Mouse (Mus musculus): ENCODE measurements at regions not wholly inside any gene's neighbourhood (a gene's known extent, or its start where the extent isn't known, plus 50 kb on each side); places are given as distances from the start of the nearest gene placed in this dataset.

GRCm38 (mm10) chr9:91561331-91561730, 195.7 kb upstream of the Zic1 start:
- peak; percentile 6 for DNase-seq (ENCODE audit: extremely low spot score)

DNA sequence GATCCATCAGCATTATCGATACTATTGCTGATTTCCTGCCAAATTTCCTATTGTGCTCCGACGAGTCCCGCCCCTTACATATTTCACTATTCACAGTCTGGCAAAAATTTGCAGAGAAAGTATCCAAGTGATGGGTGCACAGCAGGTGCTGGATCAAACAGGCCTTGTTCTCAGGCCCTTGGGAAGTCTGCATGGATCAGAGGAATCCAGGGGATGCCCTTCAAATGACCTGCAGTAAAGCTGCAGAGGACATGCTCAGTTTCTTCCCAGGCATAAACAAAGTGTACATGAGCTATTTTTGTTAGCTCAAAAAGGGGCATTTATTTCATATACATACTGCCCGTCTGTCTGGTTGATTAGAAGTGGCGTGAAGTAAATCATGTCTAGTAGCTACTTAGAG, 194.2 kb upstream of the Zic1 start:
- no peak for DNase-seq (ENCODE audit: extremely low spot score)

GRCm38 (mm10) chr9:91547051-91547450, 181.4 kb upstream of the Zic1 start:
- DNase-seq (ENCODE audit: extremely low spot score) = no peak

GRCm38 (mm10) chr9:91545402-91545801, 179.8 kb upstream of the Zic1 start:
- no peak for DNase-seq (ENCODE audit: extremely low spot score)

DNA sequence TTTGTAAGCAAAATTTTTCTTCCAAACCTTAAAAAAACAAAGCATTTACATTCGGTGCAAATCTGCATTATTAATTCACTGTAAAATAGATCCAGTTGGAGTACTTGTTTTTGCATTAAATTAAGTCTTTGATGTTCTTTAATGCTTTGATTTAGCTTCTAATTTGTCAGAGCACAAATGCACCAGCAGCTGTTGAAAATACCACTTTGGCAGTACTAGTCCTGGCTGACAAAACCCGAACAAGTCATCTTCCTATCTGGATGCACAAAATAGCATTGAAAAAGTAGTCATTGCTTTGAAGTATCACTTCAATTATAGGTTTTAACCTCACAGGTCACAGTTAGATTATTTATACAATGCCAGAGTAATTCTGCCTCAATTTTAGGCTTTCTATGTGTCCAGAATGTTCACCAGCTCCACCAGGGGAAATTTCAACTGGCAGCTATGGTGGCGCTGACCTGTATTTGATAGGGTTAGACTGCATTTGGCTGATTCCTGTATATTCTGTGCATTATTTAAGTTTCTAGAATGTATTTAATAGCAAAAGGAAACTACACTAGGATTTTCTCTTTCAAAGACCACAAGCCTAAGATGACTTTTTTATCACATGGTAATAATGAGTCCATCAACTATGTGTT, 163.3 kb upstream of the Zic1 start:
- no peak for DNase-seq (ENCODE audit: extremely low spot score)

DNA sequence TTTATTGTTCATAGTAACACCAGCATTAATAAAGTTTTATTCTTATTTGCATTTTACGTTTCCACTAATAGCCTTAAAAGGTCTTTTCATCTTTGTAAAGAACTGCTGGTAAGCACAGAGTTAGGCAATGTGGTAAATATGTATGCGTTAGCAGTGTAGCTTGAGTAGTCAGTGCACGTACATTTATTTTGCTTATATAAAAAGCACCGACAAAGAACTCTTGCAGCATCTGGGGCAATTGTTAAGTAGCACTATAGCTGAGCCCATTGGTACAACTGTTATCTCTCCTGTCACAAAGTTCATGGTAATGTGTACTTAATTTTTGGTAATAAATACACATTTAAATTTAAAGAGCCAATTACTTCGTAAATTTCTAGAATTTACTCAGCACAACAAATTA, 162.8 kb upstream of the Zic1 start:
- DNase-seq (ENCODE audit: extremely low spot score) = no peak

DNA sequence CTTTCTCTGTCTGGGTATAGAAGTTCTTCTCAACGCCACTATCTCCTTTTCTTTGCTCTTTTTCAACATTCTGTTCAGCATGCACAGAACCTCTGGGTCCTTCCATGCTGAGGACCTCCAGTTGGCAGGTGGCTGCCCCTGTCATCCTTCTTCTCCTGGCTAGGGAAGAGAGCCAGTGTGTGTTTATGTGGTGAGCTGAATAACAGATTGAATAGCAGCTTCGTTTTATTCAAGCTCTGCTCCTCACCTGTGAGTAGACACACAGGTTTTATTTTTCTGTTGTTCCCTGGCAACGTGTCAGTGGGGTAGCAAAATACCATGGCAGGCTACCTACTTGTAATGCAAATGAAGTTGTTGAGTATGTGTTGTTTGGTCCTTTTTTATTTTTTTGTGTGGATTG, 154.9 kb upstream of the Zic1 start:
- DNase-seq (ENCODE audit: extremely low spot score) = no peak

- DNase-seq (ENCODE audit: extremely low spot score) = no peak
Observed at GRCm38 (mm10) chr9:91509672-91510071, 144.1 kb upstream of the Zic1 start.

GRCm38 (mm10) chr9:91503657-91504329, 138.2 kb upstream of the Zic1 start:
- no peak for DNase-seq (ENCODE audit: extremely low spot score)

DNA sequence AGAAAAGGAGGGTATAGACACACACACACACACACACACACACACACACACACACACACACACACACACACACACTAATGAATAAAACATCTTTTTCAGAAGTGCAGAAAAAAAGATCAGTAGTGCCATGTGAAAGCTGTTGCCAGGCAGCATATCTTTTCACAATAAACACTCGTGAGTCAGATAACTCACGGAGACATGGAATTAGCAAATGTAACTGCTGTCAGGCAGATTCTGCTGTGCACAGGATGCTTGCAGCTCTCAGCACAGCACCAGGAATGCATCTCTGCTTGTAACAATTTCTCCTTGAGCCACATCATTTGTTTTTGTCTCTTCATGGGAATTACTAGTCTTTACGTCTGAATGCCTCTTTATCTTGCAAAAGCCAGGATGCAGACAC, 111.0 kb upstream of the Zic1 start:
- no peak for DNase-seq (ENCODE audit: extremely low spot score)

- DNase-seq (ENCODE audit: extremely low spot score) = no peak
Observed at GRCm38 (mm10) chr9:91462713-91463425, 97.3 kb upstream of the Zic1 start.

DNA sequence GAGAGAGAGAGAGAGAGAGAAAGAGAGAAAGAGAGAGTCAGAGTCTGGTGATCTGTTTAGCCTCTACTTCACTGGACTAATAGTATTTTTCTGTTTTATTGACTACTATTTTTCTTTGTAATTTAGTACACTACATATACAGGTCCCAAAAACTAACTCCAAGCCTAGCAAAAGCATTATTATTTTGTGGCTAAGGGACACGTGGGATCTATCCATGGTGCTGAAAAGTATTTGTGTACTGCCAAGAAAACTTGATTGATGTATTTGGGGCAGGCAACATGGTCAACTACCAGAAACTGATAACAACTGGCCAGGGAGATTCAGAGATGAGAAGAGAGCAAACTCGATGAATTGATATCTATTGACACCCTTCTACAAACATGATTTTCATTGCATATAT, 94.3 kb upstream of the Zic1 start:
- DNase-seq (ENCODE audit: extremely low spot score) = no peak

- DNase-seq (ENCODE audit: extremely low spot score) = no peak
Observed at GRCm38 (mm10) chr9:91456843-91457242, 91.2 kb upstream of the Zic1 start.

GRCm38 (mm10) chr9:91456253-91456823, 90.7 kb upstream of the Zic1 start:
- DNase-seq (ENCODE audit: extremely low spot score) = no peak

DNA sequence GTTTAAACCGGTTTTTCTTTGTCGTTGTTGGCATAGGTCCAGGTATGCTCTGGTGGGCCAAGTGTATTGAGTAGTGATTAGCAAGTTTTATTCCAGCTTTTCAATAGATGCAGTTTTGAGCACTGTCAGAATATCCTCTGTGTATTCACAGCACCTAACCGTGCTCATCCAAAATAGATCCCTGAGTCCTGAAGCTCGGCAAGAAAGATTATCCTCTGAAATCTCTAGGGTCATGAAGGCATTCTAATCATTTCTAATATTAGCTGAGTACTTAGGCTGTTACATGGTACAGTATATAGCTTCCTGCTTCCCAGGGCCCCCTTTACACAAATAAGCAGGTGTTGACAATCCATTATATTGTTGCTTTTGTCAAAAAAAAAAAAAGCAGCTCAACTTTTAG, 73.5 kb upstream of the Zic1 start:
- no peak for DNase-seq (ENCODE audit: extremely low spot score)
